Mouse (Mus musculus): ENCODE measurements around the gene Ddx27. TPM values are rescaled to one million over a fixed set of nuclear protein-coding genes. Genes with fewer than 3 reads are reported as not detected.
A peak's percentile ranks its signal among the peaks of the same experiment; 100 is the strongest.

Gene Ddx27
- polyA plus RNA-seq, 1 experiment from 2014 or later = 23.2 TPM

DNA sequence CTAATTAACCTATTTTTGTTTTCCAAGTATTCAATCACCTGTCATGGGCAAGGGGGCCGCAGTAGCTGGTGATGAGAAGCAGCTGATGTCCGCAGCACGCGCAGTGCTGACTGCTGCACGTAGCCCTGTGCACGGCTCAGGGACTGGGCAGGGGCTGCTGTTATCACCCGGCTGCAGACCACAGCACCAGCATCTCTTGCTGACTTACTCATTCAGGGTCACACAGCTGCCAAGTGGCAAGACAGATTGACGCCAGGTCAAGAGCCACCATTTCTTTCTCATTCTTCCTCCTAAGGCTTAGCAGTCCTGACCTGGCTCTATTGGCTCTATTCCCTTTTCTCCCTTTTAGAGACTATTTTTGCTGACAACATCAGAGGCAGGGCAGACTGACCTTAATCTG lies 24.4 kb downstream of the Ddx27 start:
- no peak overlapping the region for H3K27ac ChIP-seq (ENCODE audit: low read depth, low read length)
- H3K4me2 ChIP-seq (ENCODE audit: low read length) = no peak overlapping the region
- no peak overlapping the region for H3K4me3 ChIP-seq (ENCODE audit: low read depth, low read length)
- no peak for DNase-seq (ENCODE audit: low spot score)
- WGBS = 94% methylated on average over 8 of the region's 8 CpGs
- H3K36me3 ChIP-seq (ENCODE audit: control insufficient read depth, insufficient read depth, low read length) = peaks cover 100% of the 10 kb centered on the region
- no peak overlapping the region for H3K9ac ChIP-seq (ENCODE audit: low read length)
- H3K4me1 ChIP-seq (ENCODE audit: control insufficient read depth, insufficient read depth, low read length) = no peaks in the 10 kb centered on the region
- no peak for ATAC-seq
- no peaks in the 10 kb centered on the region for H3K27me3 ChIP-seq (replicated peaks; ENCODE audit: control insufficient read depth, insufficient read depth, low read length)
- no peaks in the 10 kb centered on the region for H3K9me3 ChIP-seq (replicated peaks; ENCODE audit: control insufficient read depth, low read length)

DNA sequence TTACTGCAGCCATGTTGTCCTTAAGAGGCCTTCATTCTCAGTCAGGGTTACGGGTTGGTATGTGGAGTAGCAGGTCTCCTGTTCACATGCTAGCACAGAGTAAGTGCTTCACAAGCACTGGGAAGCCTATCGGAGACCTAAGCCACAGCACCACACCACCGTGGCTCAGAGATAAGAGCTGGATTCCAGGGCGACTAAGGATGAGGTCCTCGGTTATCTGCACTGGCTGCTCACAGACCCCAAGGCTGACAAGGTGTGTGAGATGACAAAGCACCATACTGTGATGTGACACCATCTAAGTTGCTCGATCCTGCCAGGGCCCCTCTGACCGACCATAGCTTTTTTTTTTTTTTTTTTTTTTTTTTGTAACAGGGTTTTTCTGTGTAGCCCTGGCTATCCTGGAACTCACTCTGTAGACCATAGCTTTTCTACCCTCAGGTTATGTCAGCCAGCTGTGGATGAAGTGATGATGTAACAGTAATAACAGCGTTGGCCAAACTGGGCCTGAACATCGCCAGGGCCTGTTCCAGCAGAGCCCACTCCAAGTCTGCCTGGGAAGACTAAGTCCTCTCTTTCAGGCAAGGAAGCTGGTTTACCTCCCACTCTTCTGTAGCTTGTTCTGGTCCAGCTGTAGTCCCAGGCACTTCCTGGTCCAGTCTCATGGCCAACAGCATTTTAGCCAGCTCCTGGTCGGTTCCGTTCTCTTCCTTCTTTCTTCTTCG lies 28.6 kb downstream of the Ddx27 start:
- H3K27me3 ChIP-seq (replicated peaks; ENCODE audit: control insufficient read depth, insufficient read depth, low read length) = no peaks in the 10 kb centered on the region
- DNase-seq (ENCODE audit: low spot score) (no peak), ATAC-seq (no peak)
- WGBS = 94% methylated on average over 12 of the region's 12 CpGs
- no peak overlapping the region for H3K27ac ChIP-seq (ENCODE audit: low read depth, low read length)
- H3K9ac ChIP-seq (ENCODE audit: low read length) = no peak overlapping the region
- H3K36me3 ChIP-seq (ENCODE audit: control insufficient read depth, insufficient read depth, low read length) = peaks cover 95% of the 10 kb centered on the region
- no peaks in the 10 kb centered on the region for H3K9me3 ChIP-seq (replicated peaks; ENCODE audit: control insufficient read depth, low read length)
- H3K4me2 ChIP-seq (ENCODE audit: low read length) = no peak overlapping the region
- no peaks in the 10 kb centered on the region for H3K4me1 ChIP-seq (ENCODE audit: control insufficient read depth, insufficient read depth, low read length)
- H3K4me3 ChIP-seq (ENCODE audit: low read depth, low read length) = no peak overlapping the region

DNA sequence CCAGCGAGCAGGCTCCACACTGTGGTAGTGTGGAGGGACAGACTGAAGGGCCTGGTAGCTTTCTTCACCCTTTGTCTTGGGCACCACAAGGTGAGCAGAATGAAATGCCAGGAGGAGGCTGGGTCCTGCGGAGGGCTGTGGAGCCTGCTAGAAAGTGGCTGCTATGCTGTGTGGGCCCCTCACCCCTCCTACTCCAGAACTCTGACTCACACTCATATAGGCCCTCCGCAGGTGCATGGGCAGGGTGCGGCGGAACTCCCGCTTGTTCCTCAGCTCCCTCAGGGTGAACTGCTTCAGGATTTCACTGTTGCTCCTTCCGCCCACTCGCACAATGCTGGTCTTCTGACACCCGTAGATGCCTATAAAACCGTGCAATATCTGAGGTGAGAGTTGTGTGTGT lies 33.2 kb downstream of the Ddx27 start:
- Histone ChIP-seq H3K4me2 (ENCODE audit: low read length) (no peak overlapping the region), H3K9ac (ENCODE audit: low read length) (no peak overlapping the region), H3K9me3 (replicated peaks; ENCODE audit: control insufficient read depth, low read length) (no peaks in the 10 kb centered on the region), H3K4me1 (ENCODE audit: control insufficient read depth, insufficient read depth, low read length) (0 out of 2 replicates have a peak, but pooled peaks cover 1% of the 10 kb centered on the region), H3K36me3 (ENCODE audit: control insufficient read depth, insufficient read depth, low read length) (peaks cover 75% of the 10 kb centered on the region), H3K4me3 (ENCODE audit: low read depth, low read length) (no peak overlapping the region), H3K27ac (ENCODE audit: low read depth, low read length) (no peak overlapping the region), H3K27me3 (replicated peaks; ENCODE audit: control insufficient read depth, insufficient read depth, low read length) (no peaks in the 10 kb centered on the region)
- DNase-seq (ENCODE audit: low spot score) = no peak
- WGBS = 93% methylated on average over 10 of the region's 10 CpGs
- no peak for ATAC-seq

DNA sequence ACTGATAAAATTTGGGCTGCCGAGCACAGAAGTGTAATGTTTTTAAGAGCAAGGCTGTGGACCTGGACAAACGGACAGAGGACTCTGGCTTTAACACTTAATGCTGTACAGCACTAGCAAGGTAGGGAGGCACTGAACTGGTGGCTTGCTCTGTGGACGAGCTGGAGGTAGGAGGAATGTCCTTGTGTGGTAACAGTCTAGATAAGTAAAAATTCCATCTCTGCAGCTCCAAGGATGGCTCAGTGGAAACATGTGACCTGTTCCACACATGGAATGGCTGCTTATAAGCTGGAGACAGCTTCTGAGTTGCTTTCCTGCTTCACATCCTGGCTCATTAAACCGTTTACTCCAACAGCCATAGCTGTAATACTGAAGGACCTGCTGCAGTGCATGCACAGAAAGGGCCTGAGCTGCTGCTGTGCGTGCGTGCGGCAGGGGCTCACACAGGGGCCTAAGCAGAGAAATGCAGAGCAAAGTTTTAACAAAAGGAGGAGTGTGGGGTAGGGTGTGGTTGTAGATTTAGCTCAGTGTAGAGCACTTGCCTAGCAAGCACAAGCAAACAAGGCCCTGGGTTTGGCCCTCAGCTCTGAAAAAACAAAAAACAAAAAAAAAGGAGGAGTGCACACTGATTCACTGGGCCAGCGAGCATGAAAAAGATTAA lies 33.8 kb downstream of the Ddx27 start:
- Histone ChIP-seq H3K27ac (ENCODE audit: low read depth, low read length) (no peak overlapping the region), H3K27me3 (replicated peaks; ENCODE audit: control insufficient read depth, insufficient read depth, low read length) (no peaks in the 10 kb centered on the region), H3K9me3 (replicated peaks; ENCODE audit: control insufficient read depth, low read length) (no peaks in the 10 kb centered on the region), H3K4me3 (ENCODE audit: low read depth, low read length) (no peak overlapping the region), H3K4me1 (ENCODE audit: control insufficient read depth, insufficient read depth, low read length) (0 out of 2 replicates have a peak, but pooled peaks cover 4% of the 10 kb centered on the region), H3K36me3 (ENCODE audit: control insufficient read depth, insufficient read depth, low read length) (peaks cover 74% of the 10 kb centered on the region), H3K4me2 (ENCODE audit: low read length) (no peak overlapping the region), H3K9ac (ENCODE audit: low read length) (no peak overlapping the region)
- ATAC-seq (no peak), DNase-seq (ENCODE audit: low spot score) (no peak)
- WGBS = 84% methylated on average over 8 of the region's 8 CpGs

DNA sequence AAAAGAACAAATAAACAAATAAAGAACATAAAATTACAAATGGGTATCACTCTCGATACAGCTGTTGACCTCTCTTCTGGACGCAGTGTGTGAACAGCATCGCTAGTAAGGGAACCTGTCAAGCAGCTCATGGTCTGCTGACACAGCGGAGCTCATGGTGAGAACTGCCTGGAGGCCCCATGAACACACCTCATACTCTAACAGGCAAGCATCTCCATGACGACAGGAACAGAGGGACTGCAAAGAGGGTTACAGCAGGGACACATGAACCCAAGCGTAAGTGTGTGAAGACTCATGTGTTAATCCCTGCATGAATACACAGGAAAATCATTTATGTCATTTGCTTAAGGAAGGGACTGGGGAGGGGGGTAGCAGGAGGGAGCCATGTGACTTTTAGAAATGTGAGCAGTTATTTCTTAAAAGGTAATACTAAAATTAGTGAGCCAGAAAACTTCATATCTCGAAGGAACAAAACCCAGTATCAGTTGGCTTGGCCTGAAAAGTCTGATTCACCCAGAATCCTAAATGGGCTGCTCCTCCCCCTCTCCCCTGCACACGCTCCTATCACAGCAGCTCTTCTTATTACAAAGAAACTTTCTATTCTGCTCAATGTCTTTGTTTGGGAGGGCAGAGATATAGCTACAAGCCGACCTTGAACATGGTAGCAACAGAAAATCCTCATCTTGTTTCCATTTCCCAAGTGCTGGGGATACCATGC lies 38.3 kb downstream of the Ddx27 start:
- Histone ChIP-seq H3K36me3 (ENCODE audit: control insufficient read depth, insufficient read depth, low read length) (peaks cover 76% of the 10 kb centered on the region), H3K9ac (ENCODE audit: low read length) (0 out of 2 replicates have a peak overlapping the region, but pooled peaks have one; percentile 5), H3K4me1 (ENCODE audit: control insufficient read depth, insufficient read depth, low read length) (0 out of 2 replicates have a peak, but pooled peaks cover 4% of the 10 kb centered on the region), H3K27ac (ENCODE audit: low read depth, low read length) (no peak overlapping the region), H3K9me3 (replicated peaks; ENCODE audit: control insufficient read depth, low read length) (no peaks in the 10 kb centered on the region), H3K27me3 (replicated peaks; ENCODE audit: control insufficient read depth, insufficient read depth, low read length) (no peaks in the 10 kb centered on the region), H3K4me2 (ENCODE audit: low read length) (no peak overlapping the region), H3K4me3 (ENCODE audit: low read depth, low read length) (no peak overlapping the region)
- WGBS = 64% methylated on average over 9 of the region's 9 CpGs
- DNase-seq (ENCODE audit: low spot score) (no peak), ATAC-seq (no peak)

DNA sequence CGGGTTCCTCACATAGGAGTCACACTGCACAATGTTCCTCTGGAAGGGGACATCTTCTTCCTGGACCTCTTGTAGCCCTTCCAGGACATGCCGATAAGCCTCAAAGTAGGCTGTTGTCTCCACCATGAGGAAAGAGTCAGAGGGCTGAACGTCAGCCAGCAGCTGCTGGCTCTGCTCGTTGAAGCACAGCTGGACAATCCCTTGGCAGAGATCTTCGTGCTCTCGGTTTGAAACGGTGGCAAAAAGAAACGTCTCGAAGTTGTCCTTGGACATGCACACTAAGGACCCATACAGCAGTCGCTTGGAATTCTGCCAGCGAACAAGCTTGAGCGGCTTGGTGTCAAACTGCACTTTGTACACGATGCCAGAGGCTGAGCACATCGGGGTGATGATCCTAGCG lies 40.4 kb downstream of the Ddx27 start:
- H3K27me3 ChIP-seq (replicated peaks; ENCODE audit: control insufficient read depth, insufficient read depth, low read length) = no peaks in the 10 kb centered on the region
- H3K36me3 ChIP-seq (ENCODE audit: control insufficient read depth, insufficient read depth, low read length) = peaks cover 63% of the 10 kb centered on the region
- 88% methylated on average over 15 of the region's 15 CpGs for WGBS
- ATAC-seq = no peak
- H3K4me2 ChIP-seq (ENCODE audit: low read length) = no peak overlapping the region
- no peak for DNase-seq (ENCODE audit: low spot score)
- no peaks in the 10 kb centered on the region for H3K9me3 ChIP-seq (replicated peaks; ENCODE audit: control insufficient read depth, low read length)
- 0 out of 2 replicates have a peak, but pooled peaks cover 4% of the 10 kb centered on the region for H3K4me1 ChIP-seq (ENCODE audit: control insufficient read depth, insufficient read depth, low read length)
- H3K27ac ChIP-seq (ENCODE audit: low read depth, low read length) = no peak overlapping the region
- no peak overlapping the region for H3K4me3 ChIP-seq (ENCODE audit: low read depth, low read length)
- no peak overlapping the region for H3K9ac ChIP-seq (ENCODE audit: low read length)

DNA sequence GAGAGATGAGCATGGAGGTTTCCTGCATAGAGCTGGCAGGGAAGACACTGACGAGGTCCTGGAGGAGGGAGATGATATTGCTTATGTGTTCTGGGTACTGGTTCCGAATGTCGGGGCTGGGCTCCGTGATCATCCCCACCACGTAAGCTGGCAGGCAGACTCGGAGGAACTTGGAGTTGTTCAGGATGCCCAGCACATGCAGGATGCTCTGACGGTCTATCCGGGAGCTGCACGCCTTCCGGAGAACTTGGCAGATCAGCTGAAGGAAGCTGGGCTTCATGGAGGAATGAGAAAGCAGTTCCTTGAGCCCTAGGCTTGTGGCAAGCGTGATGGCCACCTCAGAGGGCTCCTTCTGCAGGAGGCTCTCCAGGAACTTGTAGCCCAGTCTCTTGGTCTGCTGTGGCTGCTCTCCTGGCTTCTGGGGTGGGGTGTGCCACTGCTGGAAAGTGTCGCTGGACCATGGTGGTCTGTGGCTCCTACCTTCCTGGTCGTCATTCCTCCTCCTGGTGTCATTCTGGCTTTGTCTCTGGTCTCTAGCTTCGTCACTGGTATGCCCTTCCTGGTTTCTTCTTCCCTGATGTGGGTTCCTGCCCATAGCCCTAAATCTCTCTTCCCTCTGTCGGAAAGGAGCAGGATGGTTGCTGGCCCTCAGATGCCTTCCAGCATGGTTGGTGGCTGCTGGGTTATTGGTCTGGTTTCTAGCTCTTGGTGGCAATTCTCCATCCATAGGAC lies 41.4 kb downstream of the Ddx27 start:
- peaks cover 63% of the 10 kb centered on the region for H3K36me3 ChIP-seq (ENCODE audit: control insufficient read depth, insufficient read depth, low read length)
- no peak overlapping the region for H3K4me3 ChIP-seq (ENCODE audit: low read depth, low read length)
- H3K4me1 ChIP-seq (ENCODE audit: control insufficient read depth, insufficient read depth, low read length) = peaks cover 7% of the 10 kb centered on the region; the same call in 1 of the 2 replicates
- H3K4me2 ChIP-seq (ENCODE audit: low read length) = no peak overlapping the region
- no peaks in the 10 kb centered on the region for H3K9me3 ChIP-seq (replicated peaks; ENCODE audit: control insufficient read depth, low read length)
- H3K9ac ChIP-seq (ENCODE audit: low read length) = no peak overlapping the region
- H3K27me3 ChIP-seq (replicated peaks; ENCODE audit: control insufficient read depth, insufficient read depth, low read length) = no peaks in the 10 kb centered on the region
- no peak overlapping the region for H3K27ac ChIP-seq (ENCODE audit: low read depth, low read length)
- ATAC-seq = no peak
- 98% methylated on average over 15 of the region's 15 CpGs for WGBS
- no peak for DNase-seq (ENCODE audit: low spot score)

DNA sequence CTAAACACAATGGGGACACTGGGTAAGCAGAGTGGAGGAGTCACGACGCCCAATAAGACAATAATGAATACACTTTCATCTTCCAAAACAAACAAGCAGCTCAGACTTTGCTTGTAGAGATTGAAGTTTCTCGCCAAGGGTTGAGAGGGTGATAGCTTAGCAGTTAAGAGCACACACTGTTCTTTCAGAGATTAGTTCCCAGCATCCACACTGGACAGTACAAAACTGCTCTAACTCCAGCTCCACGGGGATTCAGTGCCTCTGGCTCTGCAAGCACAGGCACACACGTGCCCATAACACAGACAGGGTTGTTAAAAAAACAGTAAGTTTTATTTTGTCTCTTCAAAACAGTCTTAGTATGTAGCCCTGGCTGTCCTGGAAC lies 41.9 kb downstream of the Ddx27 start:
- Histone ChIP-seq H3K9me3 (replicated peaks; ENCODE audit: control insufficient read depth, low read length) (no peaks in the 10 kb centered on the region), H3K4me2 (ENCODE audit: low read length) (no peak overlapping the region), H3K4me1 (ENCODE audit: control insufficient read depth, insufficient read depth, low read length) (peaks cover 12% of the 10 kb centered on the region; the same call in 1 of the 2 replicates), H3K36me3 (ENCODE audit: control insufficient read depth, insufficient read depth, low read length) (peaks cover 60% of the 10 kb centered on the region), H3K4me3 (ENCODE audit: low read depth, low read length) (no peak overlapping the region), H3K9ac (ENCODE audit: low read length) (no peak overlapping the region), H3K27me3 (replicated peaks; ENCODE audit: control insufficient read depth, insufficient read depth, low read length) (no peaks in the 10 kb centered on the region), H3K27ac (ENCODE audit: low read depth, low read length) (no peak overlapping the region)
- ATAC-seq = no peak
- no peak for DNase-seq (ENCODE audit: low spot score)
- WGBS = 86% methylated on average over 5 of the region's 5 CpGs
